Mouse (Mus musculus) thymus, postnatal 14 days (tissue): ENCODE measurements around the gene Slc32a1.
A peak's percentile ranks its signal among the peaks of the same experiment; 100 is the strongest.

Experiments used
- DNase-seq: peaks from one replicate; pipeline ENCODE4 v3.0.0; 2021

Slc32a1 gene

GRCm38 (mm10) chr2:158610488-158611325, at the start of gene Slc32a1:
TSS of gene Slc32a1 (plus strand) at chr2:158610767.
- peak; percentile 35 for DNase-seq

GRCm38 (mm10) chr2:158560801-158561200, 49.8 kb upstream of the Slc32a1 start:
- DNase-seq, result no peak

- no peak for DNase-seq
These were observed 49.0 kb upstream of the Slc32a1 start for GRCm38 (mm10) chr2:158561371-158562144.

GRCm38 (mm10) chr2:158570421-158571081, 40.0 kb upstream of the Slc32a1 start:
- peak; percentile 35 for DNase-seq

GRCm38 (mm10) chr2:158579979-158580378, 30.6 kb upstream of the Slc32a1 start:
- DNase-seq, result no peak

- no peak for DNase-seq
These were observed 25.8 kb upstream of the Slc32a1 start for GRCm38 (mm10) chr2:158584621-158585358.

DNA sequence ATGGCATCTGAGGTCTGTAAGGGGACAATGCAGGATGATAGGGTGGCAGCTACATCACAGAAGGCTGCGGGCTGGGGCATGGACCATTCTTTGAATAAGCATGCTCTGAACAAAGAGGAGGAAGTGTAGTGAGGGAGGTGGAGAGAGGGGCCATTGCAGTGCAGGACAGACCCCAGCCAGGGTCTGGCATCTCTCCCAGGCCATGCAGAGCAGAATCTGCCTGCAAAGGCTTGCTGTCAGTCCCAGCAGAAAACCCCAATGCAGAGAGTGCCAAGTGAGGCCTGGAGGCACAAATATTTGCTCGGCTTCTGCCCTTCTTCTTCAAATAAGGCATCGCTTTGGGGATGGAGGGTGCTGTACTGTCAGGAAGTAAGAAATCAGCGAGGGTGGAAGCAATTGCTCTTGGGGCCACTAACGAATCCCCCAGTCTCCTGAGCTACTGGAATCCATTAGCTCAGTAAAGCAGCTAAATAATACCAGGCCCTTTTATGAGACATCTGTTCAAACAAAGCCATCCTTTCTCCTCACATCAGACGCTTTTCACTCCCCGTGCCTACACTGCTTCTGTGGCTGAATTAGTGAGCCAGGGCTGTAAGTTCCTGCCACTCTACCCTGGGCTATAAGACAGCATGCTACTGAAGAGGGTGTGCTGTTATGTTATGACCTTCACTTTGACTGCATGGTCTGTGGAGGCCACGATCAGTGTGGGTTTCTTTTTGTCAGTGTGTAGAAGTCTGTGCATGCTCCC, 21.9 kb upstream of the Slc32a1 start:
- no peak for DNase-seq

- no peak for DNase-seq
These were observed 20.1 kb upstream of the Slc32a1 start for GRCm38 (mm10) chr2:158590495-158590894.

- no peak for DNase-seq
These were observed 19.3 kb upstream of the Slc32a1 start for GRCm38 (mm10) chr2:158591286-158591685.

DNA sequence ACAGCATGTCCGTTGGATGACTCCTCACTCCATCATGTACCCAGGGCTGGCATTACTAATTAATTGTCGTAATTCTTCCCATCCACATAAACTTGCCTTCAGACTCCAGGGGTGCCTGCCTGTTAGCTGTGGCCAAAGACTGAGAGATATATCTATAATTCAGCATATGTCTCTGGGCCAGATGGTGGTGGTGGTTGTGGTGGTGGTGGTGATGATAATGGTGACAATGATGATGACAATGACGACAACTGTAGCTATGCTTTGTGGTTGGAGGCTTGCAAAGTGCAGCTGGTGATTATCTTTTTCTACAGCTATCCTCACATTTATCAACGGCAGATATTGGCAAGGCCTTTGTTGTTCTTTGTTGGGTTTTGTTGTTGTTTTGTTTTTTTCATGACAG, 17.2 kb upstream of the Slc32a1 start:
- DNase-seq, result no peak

DNA sequence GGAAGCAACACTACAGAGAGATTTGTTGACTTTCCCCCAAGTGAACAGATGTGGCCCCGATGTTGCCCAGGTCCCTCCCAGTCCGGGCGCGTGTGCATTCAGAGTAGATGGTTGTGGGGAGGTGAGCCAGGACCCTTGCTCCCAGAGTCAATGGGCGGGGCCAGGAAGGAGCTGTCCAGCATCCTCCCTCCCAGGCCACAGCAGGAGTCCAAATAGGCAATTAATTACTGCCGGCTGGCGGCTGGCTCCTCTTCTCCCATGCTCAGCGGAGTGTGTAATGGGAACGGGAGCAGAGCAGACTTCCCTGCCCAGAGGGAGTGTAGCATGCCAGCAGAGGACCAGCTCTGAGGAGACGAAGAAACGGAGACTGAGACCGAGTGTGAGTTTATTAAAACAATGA, 15.5 kb upstream of the Slc32a1 start:
- DNase-seq, result peak; percentile 4

GRCm38 (mm10) chr2:158595577-158595976, 15.0 kb upstream of the Slc32a1 start:
- no peak for DNase-seq

- DNase-seq, result no peak
These were observed 13.8 kb upstream of the Slc32a1 start for GRCm38 (mm10) chr2:158596803-158597202.

DNA sequence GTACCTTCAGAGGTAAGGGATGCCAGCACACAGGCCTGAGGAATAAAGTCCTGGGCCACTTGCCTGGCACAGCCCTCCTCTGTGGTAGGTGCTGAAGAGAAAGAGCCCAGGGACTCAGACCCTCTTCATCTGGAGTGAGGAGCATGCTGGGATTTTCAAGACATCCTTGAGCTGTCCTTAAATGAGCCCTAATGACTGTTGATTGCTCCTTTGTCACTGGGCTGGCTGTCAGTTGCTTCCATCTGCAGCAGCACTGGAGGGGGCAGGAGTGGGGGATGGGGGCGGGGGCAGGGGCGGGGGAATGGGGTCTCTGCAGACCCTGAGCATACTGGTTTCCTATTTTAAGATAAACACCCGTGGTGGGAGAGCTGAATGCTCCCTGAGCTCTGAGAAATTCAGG, 10.1 kb upstream of the Slc32a1 start:
- DNase-seq, result no peak

DNA sequence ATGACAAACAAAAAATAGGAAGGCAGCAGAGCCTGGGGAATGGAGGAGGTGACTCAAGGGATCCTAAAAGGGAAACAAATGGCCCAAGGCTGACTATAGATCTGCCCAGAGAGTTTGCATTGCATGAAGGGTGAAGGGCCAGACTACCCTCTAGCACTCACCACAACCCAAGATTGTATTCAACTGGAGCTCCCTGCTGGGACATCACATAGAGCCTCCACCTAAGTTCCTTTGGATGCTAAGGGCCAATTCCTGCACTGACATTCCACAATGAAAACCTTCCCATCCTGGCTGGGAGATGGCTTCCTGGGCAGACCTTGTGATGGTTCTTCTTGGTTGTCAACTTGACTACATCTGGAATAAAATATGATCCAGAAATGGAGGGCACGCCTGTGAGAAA, 9.2 kb upstream of the Slc32a1 start:
- DNase-seq, result no peak

DNA sequence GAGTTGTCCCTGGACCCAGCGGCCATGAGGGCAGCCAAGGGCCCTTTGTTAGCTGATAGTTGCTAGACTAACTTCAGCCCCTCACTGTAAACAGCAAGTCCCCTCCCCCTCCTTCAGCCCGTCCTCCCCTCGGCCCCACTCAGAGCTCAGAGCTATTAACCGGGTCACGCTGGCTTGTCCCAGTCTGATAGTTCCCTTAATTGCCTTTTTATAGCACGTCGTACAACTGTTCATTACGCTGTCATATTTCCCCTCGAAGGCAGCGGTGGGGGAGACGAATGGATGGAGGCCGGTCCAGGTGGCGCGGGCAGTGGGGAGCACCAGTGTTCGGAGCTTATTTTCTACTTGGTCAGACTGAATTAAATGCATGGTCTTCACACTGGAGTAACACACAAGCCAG, 7.9 kb upstream of the Slc32a1 start:
- DNase-seq, result no peak

DNA sequence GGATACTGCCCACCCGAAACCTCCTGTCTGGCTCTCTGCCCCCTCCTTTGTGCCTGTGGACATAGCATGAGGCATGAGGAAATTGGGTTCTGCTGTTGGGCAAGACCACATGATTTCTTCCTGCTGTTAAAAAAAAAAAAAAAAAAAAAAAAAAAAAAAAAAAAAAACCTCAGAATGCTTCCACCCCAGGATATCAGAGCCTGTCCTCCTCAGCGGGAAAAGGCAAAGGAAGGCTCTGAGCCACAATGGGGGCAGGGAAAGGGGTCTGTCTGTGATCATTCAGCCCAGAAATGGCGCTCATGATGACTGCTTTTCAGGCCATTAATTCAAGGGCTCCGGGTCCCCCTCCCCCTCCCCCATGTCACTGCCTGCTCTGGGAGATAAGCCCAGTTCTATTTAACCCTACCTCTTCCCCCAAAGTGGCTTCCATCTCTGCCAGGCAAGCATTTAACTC, 4.0 kb upstream of the Slc32a1 start:
- DNase-seq, result no peak

DNA sequence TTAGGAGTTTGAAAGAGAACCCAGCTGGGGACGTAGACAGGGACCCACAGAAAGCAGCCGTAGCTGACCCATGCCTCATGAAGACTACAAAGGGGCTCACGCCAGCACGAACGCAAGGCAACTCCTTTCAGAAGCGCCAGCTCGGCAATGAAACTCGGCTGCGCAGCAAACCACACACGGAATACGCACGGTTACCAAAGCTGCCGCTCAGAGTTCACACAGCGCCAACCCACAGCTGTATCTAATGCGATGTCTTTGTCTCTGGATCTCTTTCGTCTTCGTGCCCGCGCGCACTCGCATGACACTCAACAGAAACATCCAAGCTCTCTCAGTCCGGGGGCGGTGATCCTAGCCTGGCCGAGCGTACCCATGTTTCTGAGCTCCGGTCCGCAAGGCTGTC, 886 bp upstream of the Slc32a1 start:
- no peak for DNase-seq

DNA sequence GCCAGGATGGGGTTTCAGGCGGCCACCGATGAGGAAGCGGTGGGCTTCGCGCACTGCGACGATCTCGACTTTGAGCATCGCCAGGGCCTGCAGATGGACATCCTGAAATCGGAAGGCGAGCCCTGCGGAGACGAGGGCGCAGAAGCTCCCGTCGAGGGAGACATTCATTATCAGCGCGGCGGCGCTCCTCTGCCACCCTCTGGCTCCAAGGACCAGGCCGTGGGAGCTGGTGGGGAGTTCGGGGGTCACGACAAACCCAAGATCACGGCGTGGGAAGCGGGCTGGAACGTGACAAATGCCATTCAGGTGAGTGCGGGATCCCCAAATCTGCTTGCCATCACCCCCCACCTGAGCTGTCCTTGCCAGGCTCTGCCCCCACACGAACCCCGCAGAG, 756 bp downstream of the Slc32a1 start:
- no peak for DNase-seq

DNA sequence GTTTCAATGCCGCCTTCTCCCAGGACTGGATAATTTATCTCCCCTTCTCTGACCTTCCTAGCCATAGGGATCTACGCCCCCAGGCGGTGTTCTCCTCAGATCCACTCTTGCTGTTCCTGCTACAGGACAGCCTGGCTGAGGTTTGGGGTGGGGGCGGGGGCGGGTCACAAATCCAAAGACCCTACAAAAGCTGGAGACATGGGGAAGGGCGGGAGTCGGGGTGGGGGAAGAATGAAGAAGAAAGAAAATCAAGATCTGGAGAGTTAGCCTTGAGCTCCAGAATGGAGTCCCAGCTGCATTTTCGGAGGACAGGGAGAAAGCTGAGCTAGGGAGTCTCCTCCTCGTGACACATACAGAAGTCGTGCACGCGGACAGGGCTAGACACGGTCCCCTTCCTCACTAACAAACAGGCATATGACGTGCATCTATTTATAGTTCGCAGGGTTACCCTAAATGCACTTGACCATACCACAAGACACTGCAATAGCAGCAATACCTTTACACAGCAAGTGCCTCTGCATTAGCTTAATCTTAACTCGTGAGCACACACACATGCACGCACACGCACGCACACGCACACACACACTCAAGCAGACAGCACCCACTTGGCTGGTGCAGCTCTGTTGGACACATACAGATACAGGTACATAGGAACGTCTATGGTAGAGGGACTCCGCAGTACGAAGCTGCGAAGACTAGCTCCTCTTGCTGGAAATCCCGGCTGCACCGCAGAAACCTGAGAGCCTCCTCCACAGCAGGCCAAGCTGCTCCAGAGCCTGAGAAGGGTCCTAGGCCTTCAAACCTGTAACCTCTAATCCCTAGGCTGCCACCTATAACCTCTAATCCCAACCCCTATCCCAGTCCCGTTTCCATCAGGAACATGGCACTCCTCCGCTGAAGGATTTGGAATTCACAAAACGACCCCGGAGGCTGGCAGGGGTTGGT, 1.4 kb downstream of the Slc32a1 start:
- DNase-seq, result no peak
